Mouse (Mus musculus) kidney, postnatal 14 days (tissue): ENCODE results near the gene Tepsin.
A peak's percentile ranks its signal among the peaks of the same experiment; 100 is the strongest.

ENCODE experiments used
- DNase-seq: peaks from one replicate; pipeline ENCODE4 v3.0.0; 2022; ENCODE audit warnings: mixed read lengths

The Tepsin gene

DNA sequence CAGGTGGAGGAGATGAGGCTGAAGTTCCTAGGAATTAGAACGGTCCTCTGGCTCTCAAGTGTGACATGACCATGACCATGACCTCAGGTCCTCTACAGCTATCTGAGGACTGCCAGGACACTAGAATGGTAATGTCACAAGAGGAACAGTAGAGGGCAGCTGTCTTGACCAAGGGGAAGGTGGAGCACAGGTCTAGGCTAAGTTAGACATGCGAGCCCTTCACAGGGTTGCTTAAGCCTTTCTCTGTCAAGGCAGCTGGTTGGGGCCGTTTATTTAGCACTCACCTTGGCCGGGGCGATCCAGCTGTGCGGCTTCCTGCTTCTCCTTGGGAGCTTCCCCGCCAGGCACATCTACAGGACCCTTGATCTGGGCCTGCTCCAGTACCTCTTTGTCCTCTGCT is 12.0 kb upstream of the Tepsin start:
- no peak for DNase-seq

GRCm38 (mm10) chr11:120109558-120110210 is 11.2 kb upstream of the Tepsin start:
- DNase-seq: peak; percentile 40

DNA sequence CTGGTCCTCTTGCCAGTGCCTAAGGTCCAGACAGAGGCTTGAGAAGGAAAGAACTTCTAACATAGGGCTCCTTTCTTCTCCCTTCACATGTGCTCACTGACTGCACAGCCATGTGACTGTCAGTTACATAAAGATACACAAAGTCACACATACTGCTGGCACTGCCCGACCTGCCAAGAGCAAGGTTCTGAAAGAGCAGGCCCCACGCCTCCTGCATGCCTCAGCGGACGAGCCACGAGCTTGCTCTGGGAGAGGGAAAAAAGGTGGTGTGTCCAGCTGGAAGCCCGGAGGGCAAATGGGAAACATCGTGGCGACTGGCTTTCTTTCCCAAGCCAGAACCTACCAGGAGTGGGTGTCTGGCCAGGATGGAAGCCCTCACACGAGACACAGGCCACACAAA is 9.3 kb upstream of the Tepsin start:
- DNase-seq: peak; percentile 54

DNA sequence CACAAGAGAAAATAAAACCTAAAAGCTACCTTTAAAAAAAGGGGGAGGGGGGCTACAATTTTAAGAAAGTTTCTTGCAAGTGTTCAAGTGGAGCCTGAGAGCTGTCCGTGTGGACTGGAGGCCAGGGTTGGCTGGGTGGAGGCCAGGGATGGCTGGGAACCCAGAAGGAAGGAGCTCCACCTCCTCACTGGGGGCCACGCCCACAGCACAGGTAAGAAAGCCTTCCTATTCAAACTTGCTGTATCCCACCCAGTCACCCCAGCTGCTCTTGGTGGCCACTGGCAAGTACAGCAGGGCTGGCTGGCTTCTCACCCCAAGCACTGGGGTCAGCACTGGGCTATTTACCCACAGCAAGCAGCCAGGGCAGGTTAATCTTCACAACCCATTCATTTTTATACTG is 8.5 kb upstream of the Tepsin start:
- DNase-seq: no peak

DNA sequence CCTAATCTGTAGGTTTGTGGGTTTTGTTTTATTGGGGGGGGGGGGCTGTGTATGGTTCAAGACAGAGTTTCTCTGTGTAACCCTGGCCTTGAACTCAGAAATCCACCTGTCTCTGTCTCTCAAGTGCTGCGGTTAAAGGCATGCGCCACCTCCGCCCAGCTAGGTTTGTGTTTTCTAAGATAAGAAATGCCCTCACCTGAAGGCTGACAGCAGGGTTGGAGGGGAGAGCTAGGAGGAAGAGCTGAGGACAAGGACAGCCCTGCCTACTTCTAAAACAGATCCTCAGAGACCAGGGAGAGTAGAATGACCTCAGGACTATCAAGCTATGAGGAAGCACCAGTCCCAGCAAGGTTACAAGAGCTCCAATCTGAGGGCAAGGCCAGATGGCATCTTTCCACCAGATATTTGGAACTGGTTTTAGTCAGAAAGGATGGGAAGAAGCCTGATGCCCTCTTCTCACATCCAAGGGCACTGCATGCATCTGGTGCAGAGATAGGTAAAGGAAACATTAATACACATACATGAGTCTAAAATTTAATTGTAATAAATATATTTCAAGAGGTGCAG is 5.0 kb upstream of the Tepsin start:
- no peak for DNase-seq

DNA sequence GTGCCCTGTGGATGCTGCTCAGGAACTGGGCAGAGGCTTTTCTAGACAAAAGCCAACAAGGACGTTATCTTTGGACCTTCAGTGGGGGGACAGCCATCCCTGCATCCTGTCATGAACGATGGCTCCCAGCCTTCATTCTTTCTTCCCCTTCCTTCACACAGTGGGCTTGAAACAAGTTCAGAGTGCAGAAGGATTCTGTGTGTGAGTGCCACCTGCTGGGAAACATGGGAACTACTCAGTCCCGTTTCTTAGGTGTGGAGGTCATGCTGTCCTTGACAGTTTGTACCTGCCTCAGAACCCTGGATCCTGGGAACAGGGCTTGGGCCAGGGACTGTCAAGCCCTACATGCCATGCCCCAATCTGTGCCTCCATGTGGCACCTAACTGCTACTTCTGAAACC is 2.5 kb upstream of the Tepsin start:
- peak; percentile 83 for DNase-seq

DNA sequence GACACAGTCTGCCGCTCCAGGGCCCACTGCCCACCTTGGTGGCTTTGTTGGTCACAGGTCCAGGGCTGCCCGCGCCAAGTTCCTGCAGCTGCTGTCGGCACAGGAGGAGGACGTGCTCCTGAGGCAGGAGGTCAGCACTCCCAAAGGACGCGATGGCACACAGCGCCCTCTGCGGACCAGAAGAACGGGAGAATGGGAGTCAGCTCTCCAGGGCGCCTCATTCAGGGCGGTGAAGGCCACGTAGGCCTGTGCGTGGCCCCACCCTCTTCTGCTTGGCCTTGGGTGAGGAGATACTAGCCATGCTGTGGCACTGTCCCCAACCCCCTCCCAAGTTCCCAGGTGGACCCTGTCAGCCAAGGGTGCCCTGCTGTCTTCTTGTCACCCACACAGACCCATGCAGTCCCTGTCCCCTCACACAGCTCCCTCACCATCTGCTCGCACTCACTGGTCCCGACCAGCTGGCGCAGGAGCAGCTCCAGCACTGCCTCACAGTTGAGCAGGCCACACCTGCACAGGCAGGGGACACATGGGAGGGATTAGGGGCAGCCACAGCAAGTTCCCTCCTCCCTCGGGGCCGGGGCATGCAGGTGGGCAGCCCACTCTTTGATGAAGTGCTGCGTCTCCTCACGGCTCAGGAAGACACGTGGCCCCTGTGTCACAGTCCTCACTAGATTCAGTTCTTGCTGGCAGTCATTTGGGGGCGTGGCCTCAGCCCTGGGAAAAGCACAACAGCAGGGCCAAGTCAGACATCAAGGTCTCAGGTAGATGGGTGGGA is 5.5 kb downstream of the Tepsin start:
- DNase-seq: no peak

- DNase-seq: no peak
Observed at GRCm38 (mm10) chr11:120090661-120091060, 7.9 kb downstream of the Tepsin start.

GRCm38 (mm10) chr11:120086702-120087152 is 11.8 kb downstream of the Tepsin start, which contains the start of gene Cep131:
Gene Cep131, minus strand, starts transcription at chr11:120086827.
- DNase-seq: peak; percentile 99

GRCm38 (mm10) chr11:120085891-120086627 is 12.5 kb downstream of the Tepsin start:
- no peak for DNase-seq

GRCm38 (mm10) chr11:120080282-120080681 is 18.2 kb downstream of the Tepsin start:
- DNase-seq: peak; percentile 47

- DNase-seq: no peak
Observed at GRCm38 (mm10) chr11:120076191-120076590, 22.3 kb downstream of the Tepsin start.

- no peak for DNase-seq
Observed at GRCm38 (mm10) chr11:120072986-120073647, 25.4 kb downstream of the Tepsin start.

- no peak for DNase-seq
Observed at GRCm38 (mm10) chr11:120071731-120072320, 26.7 kb downstream of the Tepsin start.

- DNase-seq: no peak
Observed at GRCm38 (mm10) chr11:120071065-120071464, 27.5 kb downstream of the Tepsin start.

GRCm38 (mm10) chr11:120070286-120070930 is 28.1 kb downstream of the Tepsin start:
- no peak for DNase-seq

GRCm38 (mm10) chr11:120069261-120069660 is 29.3 kb downstream of the Tepsin start:
- no peak for DNase-seq

- no peak for DNase-seq
Observed at GRCm38 (mm10) chr11:120067834-120068233, 30.7 kb downstream of the Tepsin start.

DNA sequence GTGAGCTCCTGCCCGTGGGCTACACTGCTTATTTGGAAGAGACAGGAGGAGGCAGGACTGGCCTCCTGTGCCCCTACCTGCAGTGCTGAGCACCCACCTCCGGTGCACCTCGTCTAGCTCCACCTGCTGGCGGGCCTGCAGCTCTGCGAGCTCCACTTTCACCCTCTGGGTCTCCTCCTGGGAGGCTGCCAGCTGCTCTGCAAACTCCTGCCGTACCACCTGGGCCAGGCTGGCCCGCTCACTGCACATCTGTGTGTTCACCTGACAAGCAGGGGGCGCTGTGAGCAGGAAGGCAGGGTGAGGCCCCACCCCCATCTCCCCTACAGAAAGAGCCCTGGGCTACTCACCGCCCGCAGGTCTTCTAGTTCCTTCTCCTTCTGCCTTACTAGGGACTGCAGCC is 33.2 kb downstream of the Tepsin start:
- DNase-seq: peak; percentile 77

GRCm38 (mm10) chr11:120064668-120065040 is 33.9 kb downstream of the Tepsin start:
- no peak for DNase-seq

DNA sequence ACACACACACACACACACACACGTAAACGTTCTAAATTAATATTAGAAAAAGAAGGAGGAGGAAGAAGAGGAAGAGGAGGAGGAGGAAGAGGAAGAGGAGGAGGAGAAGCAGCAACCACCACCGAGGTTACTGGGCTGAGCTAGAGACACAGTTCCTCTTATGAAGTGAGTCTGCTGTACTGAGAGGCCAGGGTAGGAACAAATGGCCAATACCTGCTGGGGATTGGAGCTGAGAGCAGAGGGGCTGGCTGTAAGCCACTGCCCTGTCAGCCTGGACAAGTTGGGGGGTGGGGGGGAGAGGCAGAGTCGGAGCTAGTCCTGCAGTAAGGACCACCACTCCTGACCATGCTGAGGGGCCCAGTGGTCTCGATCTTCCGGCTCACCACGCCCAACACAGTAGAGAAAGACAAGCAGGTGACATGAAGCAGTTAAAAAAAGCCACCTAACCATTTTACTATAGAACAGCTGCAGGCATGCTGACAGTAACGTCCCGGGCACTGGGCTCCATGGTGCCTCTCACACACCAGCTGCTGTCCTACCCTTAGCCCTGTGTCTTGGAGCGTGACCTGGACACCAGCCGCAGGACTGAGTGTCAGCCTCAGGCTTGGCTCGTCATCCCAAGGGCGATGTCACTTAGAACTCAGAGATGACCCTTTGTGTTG is 34.4 kb downstream of the Tepsin start:
- no peak for DNase-seq
